Mouse (Mus musculus): ENCODE measurements at regions not wholly inside any gene's neighbourhood (a gene's known extent, or its start where the extent isn't known, plus 50 kb on each side); places are given as distances from the start of the nearest gene placed in this dataset.

DNA sequence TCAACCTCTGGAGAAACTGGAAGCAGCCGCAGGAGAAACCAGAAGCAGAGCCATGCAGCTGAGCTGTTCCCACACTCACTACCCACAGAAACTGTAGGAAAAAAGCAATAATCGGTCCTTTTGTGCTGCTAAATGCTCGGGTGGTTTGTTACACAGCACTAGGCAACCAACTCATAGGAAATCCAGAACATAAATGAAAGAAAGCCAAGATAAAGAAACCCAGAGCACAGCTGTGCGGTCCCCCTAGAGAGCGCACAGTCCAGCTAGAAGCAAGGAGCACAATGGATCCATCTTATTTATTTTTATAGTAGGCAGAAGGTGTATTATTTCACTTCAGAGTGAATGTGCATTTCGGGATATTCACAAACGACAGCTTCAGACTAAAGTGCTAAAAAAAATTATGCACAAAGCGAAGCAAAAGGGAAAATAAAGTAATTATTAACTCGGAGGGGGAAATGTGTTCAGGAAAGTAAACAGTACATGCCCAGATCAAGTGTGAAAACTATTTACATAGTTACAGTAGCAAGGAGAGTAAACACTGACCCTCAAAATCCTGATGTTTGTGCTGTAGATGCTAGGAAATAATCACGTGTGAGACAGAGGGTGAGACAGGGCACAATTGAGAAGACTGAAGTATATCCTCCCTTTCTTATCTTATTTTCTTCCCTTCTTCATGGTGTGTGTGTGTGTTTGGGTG is 204.4 kb upstream of the Noct start:
- TF ChIP-seq USF1 (IDR thresholded peaks at IDR 0.05; ENCODE audit: low read depth) (no peak), MYOD1 (IDR thresholded peaks at IDR 0.05; ENCODE audit: control insufficient read depth, insufficient read length, low read depth) (no peak), MAX (IDR thresholded peaks at IDR 0.05) (no peak), CEBPB (IDR thresholded peaks at IDR 0.05; ENCODE audit: low read depth) (no peak), FOSL1 (IDR thresholded peaks at IDR 0.05; ENCODE audit: insufficient read depth, low read length, poor library complexity, severe bottlenecking) (no peak), MYOG (IDR thresholded peaks at IDR 0.05; ENCODE audit: control insufficient read depth, extremely low read depth, insufficient read length) (no peak), CTCF (IDR thresholded peaks at IDR 0.05; ENCODE audit: control insufficient read depth, insufficient read depth, insufficient read length) (no peak)
- no peak overlapping the region for H3ac ChIP-seq (ENCODE audit: control insufficient read depth, insufficient read length, low read depth)
- no peaks in the 10 kb centered on the region for H3K79me2 ChIP-seq (ENCODE audit: control insufficient read depth, insufficient read depth)

DNA sequence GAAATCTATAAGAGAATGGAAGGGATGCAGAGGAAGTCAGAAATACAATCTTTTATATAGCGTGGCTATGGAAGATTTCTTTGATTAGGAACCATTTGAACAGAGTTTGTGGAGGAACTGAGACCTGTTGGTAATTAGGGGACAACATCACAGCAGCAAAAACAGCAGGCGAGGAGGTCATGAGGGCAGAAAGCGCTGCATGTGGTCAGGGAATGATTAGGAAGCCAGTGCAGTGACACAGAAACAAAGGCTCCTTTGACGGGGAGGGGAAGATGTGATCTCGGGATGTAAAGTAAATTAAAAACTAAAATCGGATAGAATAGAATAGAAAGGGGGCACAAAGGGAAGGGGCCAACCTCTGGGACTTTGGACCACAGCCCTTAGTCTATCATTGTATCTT is 199.6 kb upstream of the Noct start:
- TF ChIP-seq USF1 (IDR thresholded peaks at IDR 0.05; ENCODE audit: low read depth): no peak
- H3K36me3 ChIP-seq (ENCODE audit: control insufficient read depth, insufficient read depth): no peaks in the 10 kb centered on the region

More for the DNA sequence above, 204.4 kb upstream of the Noct start:
- H3K79me3 ChIP-seq (ENCODE audit: low read depth): no peaks in the 10 kb centered on the region
- no peaks in the 10 kb centered on the region for H3K36me3 ChIP-seq (ENCODE audit: control insufficient read depth, insufficient read depth)
- no peaks in the 10 kb centered on the region for H3K27me3 ChIP-seq (ENCODE audit: control insufficient read depth, insufficient read depth, insufficient read length)
- no peak overlapping the region for H3K4me3 ChIP-seq (ENCODE audit: insufficient read depth, poor library complexity, severe bottlenecking)

DNA sequence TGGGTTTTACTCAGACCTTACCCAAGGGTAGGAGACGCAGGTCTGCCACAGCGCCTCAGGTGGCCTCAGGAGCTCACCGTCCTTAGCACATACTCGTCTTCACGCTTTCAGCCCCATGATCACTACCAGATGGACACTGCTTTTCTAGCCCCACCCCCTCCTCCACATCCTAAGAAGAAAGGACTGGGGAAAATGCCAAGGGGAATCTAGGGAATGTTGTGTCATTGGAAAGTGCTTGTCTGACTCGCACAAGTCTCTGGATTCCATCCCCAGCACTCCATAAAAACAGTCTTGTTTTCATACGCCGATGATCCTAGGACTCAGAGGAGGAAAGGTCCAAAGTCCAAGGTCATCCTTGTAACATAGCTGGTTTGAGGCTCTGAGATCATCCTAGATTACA is 192.4 kb upstream of the Noct start:
- H3K36me3 ChIP-seq (ENCODE audit: control insufficient read depth, insufficient read depth): no peaks in the 10 kb centered on the region
- H3K79me2 ChIP-seq (ENCODE audit: control insufficient read depth, insufficient read depth): no peaks in the 10 kb centered on the region
- H3K27me3 ChIP-seq (ENCODE audit: control insufficient read depth, insufficient read depth, insufficient read length): no peaks in the 10 kb centered on the region
- H3ac ChIP-seq (ENCODE audit: control insufficient read depth, insufficient read length, low read depth): no peak overlapping the region
- TF ChIP-seq CEBPB (IDR thresholded peaks at IDR 0.05; ENCODE audit: low read depth) (no peak), FOSL1 (IDR thresholded peaks at IDR 0.05; ENCODE audit: insufficient read depth, low read length, poor library complexity, severe bottlenecking) (no peak), MYOG (IDR thresholded peaks at IDR 0.05; ENCODE audit: control insufficient read depth, extremely low read depth, insufficient read length) (no peak), MAX (IDR thresholded peaks at IDR 0.05) (no peak), CTCF (IDR thresholded peaks at IDR 0.05; ENCODE audit: control insufficient read depth, insufficient read depth, insufficient read length) (no peak), USF1 (IDR thresholded peaks at IDR 0.05; ENCODE audit: low read depth) (no peak), MYOD1 (IDR thresholded peaks at IDR 0.05; ENCODE audit: control insufficient read depth, insufficient read length, low read depth) (no peak)
- H3K79me3 ChIP-seq (ENCODE audit: low read depth): no peaks in the 10 kb centered on the region
- no peak overlapping the region for H3K4me3 ChIP-seq (ENCODE audit: insufficient read depth, poor library complexity, severe bottlenecking)

More for the DNA sequence above, 199.6 kb upstream of the Noct start:
- Histone ChIP-seq H3K79me3 (ENCODE audit: low read depth) (no peaks in the 10 kb centered on the region), H3K4me3 (ENCODE audit: insufficient read depth, poor library complexity, severe bottlenecking) (no peak overlapping the region), H3K27me3 (ENCODE audit: control insufficient read depth, insufficient read depth, insufficient read length) (no peaks in the 10 kb centered on the region), H3ac (ENCODE audit: control insufficient read depth, insufficient read length, low read depth) (no peak overlapping the region), H3K79me2 (ENCODE audit: control insufficient read depth, insufficient read depth) (no peaks in the 10 kb centered on the region)

DNA sequence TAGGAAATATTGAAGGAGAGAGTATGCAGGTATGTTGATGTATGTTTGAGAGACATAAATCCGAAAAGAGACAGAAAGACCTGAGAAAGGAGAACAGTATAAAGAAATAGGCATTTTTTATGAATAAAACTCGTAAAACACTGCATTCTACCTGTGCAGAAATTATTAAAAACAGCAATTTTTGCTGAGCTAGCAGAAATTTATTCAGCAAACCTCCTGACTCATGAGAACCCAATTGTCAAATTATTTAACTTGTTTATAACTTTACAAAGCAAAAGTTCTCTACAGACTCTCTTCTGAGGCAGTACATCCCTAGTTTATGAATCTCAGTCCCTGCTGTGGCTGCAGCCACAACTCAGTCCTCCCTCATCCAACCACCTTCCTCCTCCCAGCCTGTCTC is 191.0 kb upstream of the Noct start:
- Histone ChIP-seq H3K79me3 (ENCODE audit: low read depth) (no peaks in the 10 kb centered on the region), H3K79me2 (ENCODE audit: control insufficient read depth, insufficient read depth) (no peaks in the 10 kb centered on the region), H3K36me3 (ENCODE audit: control insufficient read depth, insufficient read depth) (no peaks in the 10 kb centered on the region), H3ac (ENCODE audit: control insufficient read depth, insufficient read length, low read depth) (no peak overlapping the region), H3K4me3 (ENCODE audit: insufficient read depth, poor library complexity, severe bottlenecking) (no peak overlapping the region), H3K27me3 (ENCODE audit: control insufficient read depth, insufficient read depth, insufficient read length) (no peaks in the 10 kb centered on the region)
- TF ChIP-seq MAX (IDR thresholded peaks at IDR 0.05) (no peak), CEBPB (IDR thresholded peaks at IDR 0.05; ENCODE audit: low read depth) (no peak)

DNA sequence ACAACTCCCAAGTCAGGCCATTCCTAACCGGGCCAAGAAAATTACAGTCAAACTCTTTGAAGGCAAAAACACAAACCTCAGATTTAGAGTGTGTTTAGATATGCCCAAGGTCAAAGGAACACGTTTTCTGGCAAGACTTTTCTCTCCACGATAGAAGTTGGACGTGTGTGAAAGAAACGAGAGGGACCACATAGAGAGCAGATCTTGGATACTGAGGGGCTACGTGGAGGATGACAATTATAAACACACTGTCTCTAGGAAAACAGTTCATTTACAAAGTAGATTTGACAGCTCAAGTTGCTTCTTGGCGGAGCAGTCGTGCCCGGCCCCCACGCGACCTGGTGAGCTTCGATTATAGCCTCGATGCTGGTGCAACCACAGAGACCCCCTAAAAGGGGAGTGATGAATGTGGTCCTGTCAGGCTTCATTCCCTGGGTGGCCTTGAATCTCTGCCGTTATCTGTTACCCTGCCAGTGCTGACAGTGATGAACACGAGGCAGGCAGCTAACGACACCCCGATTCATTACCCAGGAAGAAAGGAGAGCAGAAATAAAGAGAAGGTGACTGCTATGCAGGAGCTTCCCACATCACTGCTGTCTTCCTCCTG is 187.4 kb upstream of the Noct start:
- Histone ChIP-seq H3K79me2 (ENCODE audit: control insufficient read depth, insufficient read depth) (no peaks in the 10 kb centered on the region), H3ac (ENCODE audit: control insufficient read depth, insufficient read length, low read depth) (no peak overlapping the region), H3K4me3 (ENCODE audit: insufficient read depth, poor library complexity, severe bottlenecking) (no peak overlapping the region), H3K79me3 (ENCODE audit: low read depth) (no peaks in the 10 kb centered on the region), H3K36me3 (ENCODE audit: control insufficient read depth, insufficient read depth) (no peaks in the 10 kb centered on the region), H3K27me3 (ENCODE audit: control insufficient read depth, insufficient read depth, insufficient read length) (no peaks in the 10 kb centered on the region)
- TF ChIP-seq USF1 (IDR thresholded peaks at IDR 0.05; ENCODE audit: low read depth): no peak
- no peak for TF ChIP-seq MAX (IDR thresholded peaks at IDR 0.05)
- no peak for TF ChIP-seq MYOG (IDR thresholded peaks at IDR 0.05; ENCODE audit: control insufficient read depth, extremely low read depth, insufficient read length)
- TF ChIP-seq CEBPB (IDR thresholded peaks at IDR 0.05; ENCODE audit: low read depth): no peak
- TF ChIP-seq CTCF (IDR thresholded peaks at IDR 0.05; ENCODE audit: control insufficient read depth, insufficient read depth, insufficient read length): no peak
- TF ChIP-seq FOSL1 (IDR thresholded peaks at IDR 0.05; ENCODE audit: insufficient read depth, low read length, poor library complexity, severe bottlenecking): no peak
- TF ChIP-seq MYOD1 (IDR thresholded peaks at IDR 0.05; ENCODE audit: control insufficient read depth, insufficient read length, low read depth): no peak

DNA sequence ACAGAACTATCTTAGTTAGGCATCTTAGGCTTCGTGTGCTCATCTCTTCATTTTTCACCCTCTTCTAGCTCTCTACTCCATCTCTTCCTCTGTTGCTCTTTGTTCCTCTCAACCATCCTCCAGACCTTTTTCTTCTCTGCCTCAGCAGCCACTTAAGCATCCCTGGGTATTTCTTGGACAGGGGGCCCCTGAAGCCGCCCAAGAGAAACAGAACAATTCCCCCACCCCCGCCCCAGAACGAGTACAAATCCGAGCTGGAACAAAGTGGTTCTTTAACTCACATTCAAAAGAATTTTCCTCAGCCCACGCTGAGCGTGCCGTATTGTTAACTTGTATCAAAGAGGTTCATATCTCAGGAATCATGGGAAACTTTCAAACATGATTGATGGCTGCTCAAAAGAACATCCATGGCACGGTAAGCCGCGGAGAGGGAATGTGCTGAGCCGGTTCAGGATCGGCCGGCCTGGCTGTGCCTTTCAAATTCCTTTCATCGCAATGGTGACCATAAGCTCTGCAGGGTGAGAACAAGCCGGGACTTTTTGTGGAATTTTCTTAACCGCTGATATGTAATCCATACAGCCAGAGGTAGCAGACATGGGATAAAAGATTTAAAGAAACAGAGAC is 181.9 kb upstream of the Noct start:
- H3K36me3 ChIP-seq (ENCODE audit: control insufficient read depth, insufficient read depth): no peaks in the 10 kb centered on the region
- peaks cover 4% of the 10 kb centered on the region for H3K27me3 ChIP-seq (ENCODE audit: control insufficient read depth, insufficient read depth, insufficient read length)
- no peak for TF ChIP-seq MYOD1 (IDR thresholded peaks at IDR 0.05; ENCODE audit: control insufficient read depth, insufficient read length, low read depth)
- TF ChIP-seq MAX (IDR thresholded peaks at IDR 0.05): no peak
- TF ChIP-seq FOSL1 (IDR thresholded peaks at IDR 0.05; ENCODE audit: insufficient read depth, low read length, poor library complexity, severe bottlenecking): no peak
- TF ChIP-seq MYOG (IDR thresholded peaks at IDR 0.05; ENCODE audit: control insufficient read depth, extremely low read depth, insufficient read length): no peak
- TF ChIP-seq CTCF (IDR thresholded peaks at IDR 0.05; ENCODE audit: control insufficient read depth, insufficient read depth, insufficient read length): no peak
- TF ChIP-seq CEBPB (IDR thresholded peaks at IDR 0.05; ENCODE audit: low read depth): no peak
- no peak for TF ChIP-seq USF1 (IDR thresholded peaks at IDR 0.05; ENCODE audit: low read depth)
- no peak overlapping the region for H3ac ChIP-seq (ENCODE audit: control insufficient read depth, insufficient read length, low read depth)
- H3K79me3 ChIP-seq (ENCODE audit: low read depth): no peaks in the 10 kb centered on the region
- H3K4me3 ChIP-seq (ENCODE audit: insufficient read depth, poor library complexity, severe bottlenecking): no peak overlapping the region
- no peaks in the 10 kb centered on the region for H3K79me2 ChIP-seq (ENCODE audit: control insufficient read depth, insufficient read depth)
